Mouse (Mus musculus): Measurements from ENCODE around the gene Shmt2. TPM values are rescaled to one million over a fixed set of nuclear protein-coding genes. Genes with fewer than 3 reads are reported as not detected.

Shmt2 gene
- polyA plus RNA-seq, 2 experiments, result 88.2 to 88.6 TPM

- no peak overlapping the region for H3K4me2 ChIP-seq (ENCODE audit: low read depth)
- no peak for TF ChIP-seq EP300 (IDR thresholded peaks at IDR 0.05; ENCODE audit: low read depth)
- TF ChIP-seq CTCF (IDR thresholded peaks at IDR 0.05; ENCODE audit: low read depth), result no peak
- no peak overlapping the region for H3K9ac ChIP-seq (replicated peaks)
- no peak overlapping the region for H3K27ac ChIP-seq
- WGBS (ENCODE audit: insufficient replicate concordance), result 67% methylated on average over 3 of the region's 3 CpGs
- no peaks in the 10 kb centered on the region for H3K4me1 ChIP-seq (replicated peaks; ENCODE audit: control insufficient read depth in 2 of 2, insufficient read depth in 2 of 2, low read length in 1 of 2)
- no peaks in the 10 kb centered on the region for H3K36me3 ChIP-seq (replicated peaks; ENCODE audit: control insufficient read depth, insufficient read depth, low read depth)
- no peak overlapping the region for H3K4me3 ChIP-seq (ENCODE audit: insufficient read depth in 1 of 2, low read depth in 2 of 2, low read length in 2 of 2)
- no peak for DNase-seq (ENCODE audit: low read depth in 3 of 3, low spot score in 3 of 3)
- ATAC-seq (ENCODE audit: insufficient read depth), result no peak
- no peaks in the 10 kb centered on the region for H3K9me3 ChIP-seq (ENCODE audit: control insufficient read depth, low read length)
- no peaks in the 10 kb centered on the region for H3K27me3 ChIP-seq (ENCODE audit: control insufficient read depth, insufficient read depth, low read length)
Observed at GRCm38 (mm10) chr10:127543916-127544315, 21.7 kb upstream of the Shmt2 start.

GRCm38 (mm10) chr10:127542720-127543119, 20.5 kb upstream of the Shmt2 start:
- no peaks in the 10 kb centered on the region for H3K9me3 ChIP-seq (ENCODE audit: control insufficient read depth, low read length)
- no peak overlapping the region for H3K9ac ChIP-seq (replicated peaks)
- H3K4me3 ChIP-seq (ENCODE audit: insufficient read depth in 1 of 2, low read depth in 2 of 2, low read length in 2 of 2), result no peak overlapping the region
- H3K27me3 ChIP-seq (ENCODE audit: control insufficient read depth, insufficient read depth, low read length), result no peaks in the 10 kb centered on the region
- H3K27ac ChIP-seq, result no peak overlapping the region
- H3K36me3 ChIP-seq (replicated peaks; ENCODE audit: control insufficient read depth, insufficient read depth, low read depth), result no peaks in the 10 kb centered on the region
- H3K4me1 ChIP-seq (replicated peaks; ENCODE audit: control insufficient read depth in 2 of 2, insufficient read depth in 2 of 2, low read length in 1 of 2), result no peaks in the 10 kb centered on the region
- no peak for ATAC-seq (ENCODE audit: insufficient read depth)
- H3K4me2 ChIP-seq (ENCODE audit: low read depth), result no peak overlapping the region
- 43% methylated on average over 6 of the region's 6 CpGs for WGBS (ENCODE audit: insufficient replicate concordance)
- no peak for DNase-seq (ENCODE audit: low read depth in 3 of 3, low spot score in 3 of 3)
- TF ChIP-seq EP300 (IDR thresholded peaks at IDR 0.05; ENCODE audit: low read depth), result no peak
- no peak for TF ChIP-seq CTCF (IDR thresholded peaks at IDR 0.05; ENCODE audit: low read depth)

GRCm38 (mm10) chr10:127542084-127542483, 19.8 kb upstream of the Shmt2 start:
- Histone ChIP-seq H3K27me3 (ENCODE audit: control insufficient read depth, insufficient read depth, low read length) (peaks cover under 1% of the 10 kb centered on the region; the same call in 1 of the 2 replicates), H3K9ac (replicated peaks) (no peak overlapping the region), H3K4me2 (ENCODE audit: low read depth) (no peak overlapping the region), H3K4me1 (replicated peaks; ENCODE audit: control insufficient read depth in 2 of 2, insufficient read depth in 2 of 2, low read length in 1 of 2) (no peaks in the 10 kb centered on the region), H3K4me3 (ENCODE audit: insufficient read depth in 1 of 2, low read depth in 2 of 2, low read length in 2 of 2) (no peak overlapping the region), H3K27ac (no peak overlapping the region), H3K9me3 (ENCODE audit: control insufficient read depth, low read length) (no peaks in the 10 kb centered on the region), H3K36me3 (replicated peaks; ENCODE audit: control insufficient read depth, insufficient read depth, low read depth) (no peaks in the 10 kb centered on the region)
- 84% methylated on average over 13 of the region's 13 CpGs for WGBS (ENCODE audit: insufficient replicate concordance)
- DNase-seq (ENCODE audit: low read depth in 3 of 3, low spot score in 3 of 3) (no peak), ATAC-seq (ENCODE audit: insufficient read depth) (no peak)
- no peak for TF ChIP-seq EP300 (IDR thresholded peaks at IDR 0.05; ENCODE audit: low read depth)
- TF ChIP-seq CTCF (IDR thresholded peaks at IDR 0.05; ENCODE audit: low read depth), result no peak

GRCm38 (mm10) chr10:127541510-127541909, 19.3 kb upstream of the Shmt2 start:
- TF ChIP-seq EP300 (IDR thresholded peaks at IDR 0.05; ENCODE audit: low read depth) (no peak), CTCF (IDR thresholded peaks at IDR 0.05; ENCODE audit: low read depth) (no peak)
- DNase-seq (ENCODE audit: low read depth in 3 of 3, low spot score in 3 of 3), result no peak
- Histone ChIP-seq H3K27me3 (ENCODE audit: control insufficient read depth, insufficient read depth, low read length) (peaks cover 4% of the 10 kb centered on the region), H3K36me3 (replicated peaks; ENCODE audit: control insufficient read depth, insufficient read depth, low read depth) (no peaks in the 10 kb centered on the region), H3K4me2 (ENCODE audit: low read depth) (no peak overlapping the region), H3K27ac (no peak overlapping the region), H3K9me3 (ENCODE audit: control insufficient read depth, low read length) (no peaks in the 10 kb centered on the region), H3K9ac (replicated peaks) (no peak overlapping the region), H3K4me1 (replicated peaks; ENCODE audit: control insufficient read depth in 2 of 2, insufficient read depth in 2 of 2, low read length in 1 of 2) (no peaks in the 10 kb centered on the region), H3K4me3 (ENCODE audit: insufficient read depth in 1 of 2, low read depth in 2 of 2, low read length in 2 of 2) (no peak overlapping the region)
- WGBS (ENCODE audit: insufficient replicate concordance), result 68% methylated on average over 8 of the region's 8 CpGs
- no peak for ATAC-seq (ENCODE audit: insufficient read depth)

- no peak for TF ChIP-seq EP300 (IDR thresholded peaks at IDR 0.05; ENCODE audit: low read depth)
- TF ChIP-seq CTCF (IDR thresholded peaks at IDR 0.05; ENCODE audit: low read depth), result peak; percentile 97
- no peak overlapping the region for H3K4me3 ChIP-seq (ENCODE audit: insufficient read depth in 1 of 2, low read depth in 2 of 2, low read length in 2 of 2)
- no peak overlapping the region for H3K4me2 ChIP-seq (ENCODE audit: low read depth)
- H3K36me3 ChIP-seq (replicated peaks; ENCODE audit: control insufficient read depth, insufficient read depth, low read depth), result no peaks in the 10 kb centered on the region
- peaks cover 39% of the 10 kb centered on the region for H3K27me3 ChIP-seq (ENCODE audit: control insufficient read depth, insufficient read depth, low read length)
- H3K9ac ChIP-seq (replicated peaks), result no peak overlapping the region
- no peak overlapping the region for H3K27ac ChIP-seq
- peak in 1 of 3 experiments; percentile 44 for DNase-seq (ENCODE audit: low read depth in 3 of 3, low spot score in 3 of 3)
- no peaks in the 10 kb centered on the region for H3K9me3 ChIP-seq (ENCODE audit: control insufficient read depth, low read length)
- WGBS (ENCODE audit: insufficient replicate concordance), result 24% methylated on average over 7 of the region's 7 CpGs
- no peaks in the 10 kb centered on the region for H3K4me1 ChIP-seq (replicated peaks; ENCODE audit: control insufficient read depth in 2 of 2, insufficient read depth in 2 of 2, low read length in 1 of 2)
- ATAC-seq (ENCODE audit: insufficient read depth), result 0 out of 2 replicates have a peak, but pooled peaks have one; percentile 14
Observed at GRCm38 (mm10) chr10:127537854-127538583, 15.8 kb upstream of the Shmt2 start.
